Mouse (Mus musculus): ENCODE measurements at regions not wholly inside any gene's neighbourhood (a gene's known extent, or its start where the extent isn't known, plus 50 kb on each side); places are given as distances from the start of the nearest gene placed in this dataset.

DNA sequence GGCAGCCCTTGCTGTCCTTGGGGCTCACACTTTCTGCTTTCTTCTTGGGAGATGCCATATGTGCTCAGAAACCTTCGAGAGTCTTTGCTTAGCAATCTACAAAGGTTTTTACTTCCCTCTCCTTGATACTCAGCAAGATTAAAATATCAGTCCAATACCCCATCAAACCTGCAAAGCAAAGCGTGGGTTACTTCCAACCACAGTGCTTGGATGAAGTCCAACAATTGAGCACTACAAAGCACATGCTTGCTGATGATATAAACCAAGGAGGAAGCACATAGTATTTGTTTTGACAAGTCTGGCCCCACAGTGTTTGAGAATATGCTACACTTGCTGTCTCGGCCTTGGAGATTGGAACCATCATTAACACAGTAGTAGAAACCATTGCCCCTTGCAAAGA, 738.1 kb upstream of the Arrdc4 start:
- Histone ChIP-seq H3K27me3 (replicated peaks) (no peaks in the 10 kb centered on the region), H3K4me3 (replicated peaks in 1 of 3; ENCODE audit: low read depth in 2 of 3, low read length in 2 of 3, poor library complexity in 1 of 3) (no peak overlapping the region), H3K27ac (ENCODE audit: insufficient read depth, low read depth) (no peak overlapping the region), H3K4me2 (ENCODE audit: insufficient read depth, low read depth, poor library complexity, severe bottlenecking) (no peak overlapping the region), H3K9ac (ENCODE audit: insufficient read depth, low read depth) (no peak overlapping the region), H3K4me1 (ENCODE audit: control insufficient read depth in 1 of 2, insufficient read depth in 2 of 2) (no peaks in the 10 kb centered on the region), H3K79me2 (replicated peaks; ENCODE audit: control insufficient read depth, extremely low read depth, insufficient read depth, poor library complexity, severe bottlenecking) (no peaks in the 10 kb centered on the region), H3K9me3 (replicated peaks; ENCODE audit: low read length) (peaks cover 39% of the 10 kb centered on the region), H3K36me3 (replicated peaks in 1 of 2; ENCODE audit: control insufficient read depth in 1 of 2, insufficient read depth in 1 of 2, low read length in 1 of 2) (no peaks in the 10 kb centered on the region)
- TF ChIP-seq SMC3 (IDR thresholded peaks at IDR 0.05; ENCODE audit: low read depth, low read length) (no peak), IRF4 (IDR thresholded peaks at IDR 0.05; ENCODE audit: low read depth, low read length) (no peak), JUND (conservative IDR thresholded peaks at IDR 0.05; ENCODE audit: low read depth, low read length) (no peak), GABPA (IDR thresholded peaks at IDR 0.05; ENCODE audit: insufficient replicate concordance, low read depth, low read length) (no peak), HCFC1 (IDR thresholded peaks at IDR 0.05; ENCODE audit: low read depth, low read length) (no peak), UBTF (IDR thresholded peaks at IDR 0.05; ENCODE audit: low read depth, low read length) (no peak), RAD21 (IDR thresholded peaks at IDR 0.05; ENCODE audit: low read depth, low read length) (no peak)
- no peak for DNase-seq (ENCODE audit: extremely low read depth)
- in situ Hi-C loops (cut with MboI; ENCODE audit: low pct_ligation_motif_present, low pct_unique_long_range_greater_than_20kb, low sequenced_read_pairs) (no loop called here), dilution Hi-C loops (cut with MboI; ENCODE audit: extremely low pct_ligation_motif_present, extremely low pct_unique_long_range_greater_than_20kb, low sequenced_read_pairs) (no loop called here)

DNA sequence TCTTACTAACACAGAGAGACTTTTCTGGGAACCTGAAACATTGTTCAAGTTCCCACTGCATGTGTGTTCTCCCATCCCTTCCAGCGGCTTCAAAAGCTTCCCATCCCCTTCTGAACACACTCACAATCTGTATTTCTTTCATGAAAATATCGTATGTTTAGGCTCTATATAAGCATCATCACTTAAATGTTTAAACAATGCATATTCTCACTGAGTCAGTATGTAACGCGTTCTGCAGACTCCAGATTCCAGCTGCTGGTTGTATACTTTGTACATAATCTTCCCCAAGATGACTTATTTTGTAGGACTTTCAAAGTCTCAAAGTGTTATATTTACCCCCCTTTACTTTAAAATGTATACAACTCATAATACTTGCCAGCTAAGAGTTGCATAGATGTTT, 735.5 kb upstream of the Arrdc4 start:
- Histone ChIP-seq H3K27ac (ENCODE audit: insufficient read depth, low read depth) (no peak overlapping the region), H3K9me3 (replicated peaks; ENCODE audit: low read length) (peaks cover 36% of the 10 kb centered on the region), H3K9ac (ENCODE audit: insufficient read depth, low read depth) (no peak overlapping the region), H3K4me1 (ENCODE audit: control insufficient read depth in 1 of 2, insufficient read depth in 2 of 2) (no peaks in the 10 kb centered on the region), H3K4me2 (ENCODE audit: insufficient read depth, low read depth, poor library complexity, severe bottlenecking) (no peak overlapping the region), H3K36me3 (replicated peaks in 1 of 2; ENCODE audit: control insufficient read depth in 1 of 2, insufficient read depth in 1 of 2, low read length in 1 of 2) (no peaks in the 10 kb centered on the region), H3K4me3 (replicated peaks in 1 of 3; ENCODE audit: low read depth in 2 of 3, low read length in 2 of 3, poor library complexity in 1 of 3) (no peak overlapping the region), H3K79me2 (replicated peaks; ENCODE audit: control insufficient read depth, extremely low read depth, insufficient read depth, poor library complexity, severe bottlenecking) (no peaks in the 10 kb centered on the region), H3K27me3 (replicated peaks) (no peaks in the 10 kb centered on the region)
- in situ Hi-C loops (cut with MboI; ENCODE audit: low pct_ligation_motif_present, low pct_unique_long_range_greater_than_20kb, low sequenced_read_pairs) = no loop called here
- TF ChIP-seq IRF4 (IDR thresholded peaks at IDR 0.05; ENCODE audit: low read depth, low read length) = no peak
- TF ChIP-seq CHD1 (IDR thresholded peaks at IDR 0.05; ENCODE audit: low read depth, low read length) = no peak
- TF ChIP-seq MAX (IDR thresholded peaks at IDR 0.05; ENCODE audit: low read length) = no peak
- no peak for TF ChIP-seq SMC3 (IDR thresholded peaks at IDR 0.05; ENCODE audit: low read depth, low read length)
- no peak for TF ChIP-seq RCOR1 (conservative IDR thresholded peaks at IDR 0.05; ENCODE audit: low read depth, low read length)
- TF ChIP-seq NRF1 (IDR thresholded peaks at IDR 0.05; ENCODE audit: low read depth, low read length) = no peak
- TF ChIP-seq GABPA (IDR thresholded peaks at IDR 0.05; ENCODE audit: insufficient replicate concordance, low read depth, low read length) = no peak
- TF ChIP-seq POLR2A (IDR thresholded peaks at IDR 0.05; ENCODE audit: low read depth, low read length) = no peak
- no peak for TF ChIP-seq MEF2A (IDR thresholded peaks at IDR 0.05; ENCODE audit: borderline replicate concordance, low read depth, low read length)
- no peak for TF ChIP-seq UBTF (IDR thresholded peaks at IDR 0.05; ENCODE audit: low read depth, low read length)
- TF ChIP-seq USF2 (conservative IDR thresholded peaks at IDR 0.05; ENCODE audit: low read depth, low read length) = no peak
- no peak for TF ChIP-seq POLR2AphosphoS2 (IDR thresholded peaks at IDR 0.05; ENCODE audit: low read depth, low read length)
- TF ChIP-seq TBP (conservative IDR thresholded peaks at IDR 0.05; ENCODE audit: low read depth, low read length) = no peak
- no peak for TF ChIP-seq ETS1 (conservative IDR thresholded peaks at IDR 0.05; ENCODE audit: low read depth, low read length)
- no peak for TF ChIP-seq MYC (IDR thresholded peaks at IDR 0.05; ENCODE audit: low read depth, low read length)
- dilution Hi-C loops (cut with MboI; ENCODE audit: extremely low pct_ligation_motif_present, extremely low pct_unique_long_range_greater_than_20kb, low sequenced_read_pairs) = no loop called here
- no peak for DNase-seq (ENCODE audit: extremely low read depth)

All from CH12.LX (cell line).